Mouse (Mus musculus) midbrain, embryonic 13.5 days (tissue): ENCODE data around the gene Ttll10. TPM values are rescaled to one million over a fixed set of nuclear protein-coding genes. Genes with fewer than 3 reads are reported as not detected.
A peak's percentile ranks its signal among the peaks of the same experiment; 100 is the strongest.

Experiments
- ATAC-seq: fragments of 200-750 bp; cut with Nextera tagmentation; 2 replicates; pipeline ENCODE4 v1.8.0; 2017; ENCODE audit warnings: mild to moderate bottlenecking, moderate TSS enrichment, moderate library complexity
- H3K27ac ChIP-seq: fragments of 300-500 bp; sonication (generic); 2 replicates; pipeline ENCODE4 v1.5.1; 2015; ENCODE audit warnings: inconsistent platforms, mild to moderate bottlenecking, moderate library complexity
- H3K27me3 ChIP-seq: fragments of 300-500 bp; sonication (generic); 2 replicates; pipeline ENCODE4 v1.6.1; 2015; ENCODE audit warnings: mild to moderate bottlenecking, inconsistent platforms
- H3K36me3 ChIP-seq: fragments of 300-500 bp; sonication (generic); 2 replicates; pipeline ENCODE4 v1.6.1; 2015; ENCODE audit warnings: mild to moderate bottlenecking, inconsistent platforms
- H3K4me1 ChIP-seq: fragments of 300-500 bp; sonication (generic); replicated peaks from 2 replicates; pipeline ENCODE4 v1.6.1; 2015; ENCODE audit warnings: inconsistent platforms
- H3K4me2 ChIP-seq: fragments of 300-500 bp; sonication (generic); replicated peaks from 2 replicates; pipeline ENCODE4 v1.6.1; 2015; ENCODE audit warnings: moderate library complexity, mild to moderate bottlenecking, inconsistent platforms
- H3K4me3 ChIP-seq: fragments of 300-500 bp; sonication (generic); replicated peaks from 2 replicates; pipeline ENCODE4 v1.5.1; 2015; ENCODE audit warnings: mild to moderate bottlenecking, inconsistent platforms
- H3K9ac ChIP-seq: fragments of 300-500 bp; sonication (generic); replicated peaks from 2 replicates; pipeline ENCODE4 v1.6.1; 2015; ENCODE audit warnings: mild to moderate bottlenecking, inconsistent platforms
- H3K9me3 ChIP-seq: fragments of 300-500 bp; sonication (generic); 2 replicates; pipeline ENCODE4 v1.6.1; 2016; ENCODE audit warnings: mild to moderate bottlenecking, inconsistent platforms
- WGBS: fragments of 180-500 bp; shearing (Covaris S2); methylation state at CpG from one replicate; pipeline ENCODE4 v1.1.7; 2015; 5-methylcytosine and 5-hydroxymethylcytosine counted together
- polyA plus RNA-seq: library from polyadenylated mRNA; unstranded; fragments of >200 nt; fragmentation: Nextera tagmentation; extraction: Ambion mirVana; gene quantifications from 2 replicates; pipeline ENCODE4 v1.2.1, GENCODE M21; 2015

Gene Ttll10
- polyA plus RNA-seq, 1 experiment from 2014 or later = not detected

- Histone ChIP-seq H3K9ac (no peak overlapping the region), H3K36me3 (no peaks in the 10 kb centered on the region), H3K4me3 (no peak overlapping the region), H3K9me3 (no peaks in the 10 kb centered on the region), H3K4me2 (no peak overlapping the region), H3K4me1 (peaks cover 8% of the 10 kb centered on the region), H3K27ac (peak overlapping the region; percentile 63), H3K27me3 (no peaks in the 10 kb centered on the region)
- WGBS = 2% methylated on average over 4 of the region's 4 CpGs
- 0 out of 2 replicates have a peak, but pooled peaks have one; percentile 40 for ATAC-seq
Measured at GRCm38 (mm10) chr4:156063861-156064509, 4.8 kb upstream of the Ttll10 start.

GRCm38 (mm10) chr4:156059713-156060112 is 499 bp upstream of the Ttll10 start:
- ATAC-seq = no peak
- Histone ChIP-seq H3K9me3 (no peaks in the 10 kb centered on the region), H3K4me1 (peaks cover 8% of the 10 kb centered on the region), H3K4me3 (no peak overlapping the region), H3K4me2 (no peak overlapping the region), H3K9ac (no peak overlapping the region), H3K27ac (no peak overlapping the region), H3K36me3 (no peaks in the 10 kb centered on the region), H3K27me3 (no peaks in the 10 kb centered on the region)
- WGBS = 46% methylated on average over 10 of the region's 10 CpGs

DNA sequence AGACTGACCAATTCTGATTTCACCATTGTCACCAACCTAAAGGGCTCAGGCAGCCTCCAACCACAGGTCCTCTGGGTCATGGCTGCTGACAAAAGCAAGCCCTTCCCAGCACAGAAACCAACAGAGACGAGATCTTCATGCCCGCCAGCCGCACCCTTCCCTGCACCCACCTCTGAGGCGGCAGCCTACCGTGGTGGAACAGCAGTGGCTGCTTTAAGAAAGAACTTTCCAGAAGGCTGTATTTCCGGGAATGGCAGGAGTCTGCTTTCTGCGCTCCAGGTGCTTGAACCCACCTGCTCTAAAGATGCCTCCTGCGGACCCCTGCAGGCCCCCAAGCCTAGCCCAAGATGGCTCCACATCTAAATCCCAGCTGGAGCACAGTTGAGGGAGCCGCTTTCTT is 388 bp downstream of the Ttll10 start:
- H3K27ac ChIP-seq = no peak overlapping the region
- WGBS = 78% methylated on average over 9 of the region's 9 CpGs
- H3K4me1 ChIP-seq = peaks cover 3% of the 10 kb centered on the region
- no peak for ATAC-seq
- H3K36me3 ChIP-seq = no peaks in the 10 kb centered on the region
- no peaks in the 10 kb centered on the region for H3K9me3 ChIP-seq
- no peak overlapping the region for H3K4me2 ChIP-seq
- no peak overlapping the region for H3K4me3 ChIP-seq
- H3K9ac ChIP-seq = no peak overlapping the region
- no peaks in the 10 kb centered on the region for H3K27me3 ChIP-seq

DNA sequence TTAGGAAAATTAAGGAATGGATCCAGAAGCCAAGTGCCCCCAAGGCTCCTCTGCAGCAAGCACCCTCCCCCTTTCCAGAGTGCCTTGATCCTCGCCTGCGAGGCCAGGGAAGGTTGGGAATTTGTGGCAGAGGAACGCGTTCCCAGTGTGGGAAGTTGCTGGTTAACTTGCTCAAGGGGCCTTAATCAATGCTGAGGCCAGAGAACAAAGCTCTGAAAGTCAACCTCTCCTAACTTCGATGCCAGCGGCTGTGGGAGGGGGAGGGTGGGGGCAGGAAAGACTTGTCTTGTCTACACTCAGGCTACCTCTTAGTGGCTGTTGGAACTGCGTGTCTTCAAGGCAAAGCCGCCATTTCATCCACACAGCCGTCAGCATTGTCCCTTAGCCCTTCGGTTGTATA is 1.5 kb downstream of the Ttll10 start:
- no peak overlapping the region for H3K4me2 ChIP-seq
- no peaks in the 10 kb centered on the region for H3K9me3 ChIP-seq
- H3K9ac ChIP-seq = no peak overlapping the region
- no peaks in the 10 kb centered on the region for H3K27me3 ChIP-seq
- no peak for ATAC-seq
- WGBS = 76% methylated on average over 10 of the region's 10 CpGs
- no peak overlapping the region for H3K27ac ChIP-seq
- H3K4me1 ChIP-seq = no peaks in the 10 kb centered on the region
- H3K4me3 ChIP-seq = no peak overlapping the region
- H3K36me3 ChIP-seq = no peaks in the 10 kb centered on the region

GRCm38 (mm10) chr4:156055173-156055572 is 4.0 kb downstream of the Ttll10 start:
- Histone ChIP-seq H3K4me2 (no peak overlapping the region), H3K9me3 (no peaks in the 10 kb centered on the region), H3K27ac (no peak overlapping the region), H3K9ac (no peak overlapping the region), H3K36me3 (no peaks in the 10 kb centered on the region), H3K4me1 (no peaks in the 10 kb centered on the region), H3K4me3 (no peak overlapping the region), H3K27me3 (no peaks in the 10 kb centered on the region)
- 93% methylated on average over 5 of the region's 5 CpGs for WGBS
- no peak for ATAC-seq

DNA sequence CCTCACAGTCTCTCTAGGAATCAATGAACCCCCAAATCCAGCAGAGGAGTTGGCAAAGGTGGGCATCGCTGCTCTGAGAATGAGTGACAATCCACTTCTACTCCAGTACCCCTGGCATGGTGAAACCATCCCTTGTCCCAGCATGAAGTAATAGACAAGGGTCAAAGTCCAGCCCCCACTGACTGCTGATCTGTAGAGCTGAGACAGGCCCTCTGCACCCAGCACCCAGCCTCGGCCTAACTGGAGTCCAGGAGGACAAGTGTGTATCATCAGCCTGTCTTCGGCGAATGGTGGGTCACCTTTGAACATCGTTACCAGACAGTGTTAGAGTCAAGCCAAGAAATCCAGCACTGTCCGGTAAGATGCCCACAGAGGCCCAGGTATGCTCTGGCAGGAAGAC is 4.6 kb downstream of the Ttll10 start:
- Histone ChIP-seq H3K36me3 (no peaks in the 10 kb centered on the region), H3K9ac (no peak overlapping the region), H3K9me3 (no peaks in the 10 kb centered on the region), H3K4me3 (no peak overlapping the region), H3K27me3 (no peaks in the 10 kb centered on the region), H3K27ac (no peak overlapping the region), H3K4me1 (no peaks in the 10 kb centered on the region), H3K4me2 (no peak overlapping the region)
- ATAC-seq = no peak
- 97% methylated on average over 6 of the region's 6 CpGs for WGBS

DNA sequence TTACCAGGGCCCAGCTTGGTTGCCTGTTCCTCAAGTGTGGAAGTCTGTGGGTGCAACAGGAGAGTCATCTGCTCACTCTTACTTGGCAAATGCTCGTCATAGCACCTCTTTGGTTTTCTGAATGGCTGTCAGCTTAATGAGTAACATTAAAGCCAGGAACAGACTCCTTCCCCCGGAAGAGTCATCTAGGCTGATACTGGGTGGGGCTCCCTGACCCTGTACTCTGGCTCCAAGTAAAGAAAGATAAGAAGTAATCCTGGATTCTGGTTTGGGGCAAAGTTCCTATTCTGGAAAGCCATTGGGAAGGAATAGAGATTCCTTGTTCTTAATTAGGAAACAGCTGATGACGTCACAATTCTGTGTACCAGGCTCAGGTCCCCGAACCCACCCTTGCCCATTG is 5.1 kb downstream of the Ttll10 start:
- Histone ChIP-seq H3K27ac (no peak overlapping the region), H3K4me2 (no peak overlapping the region), H3K27me3 (no peaks in the 10 kb centered on the region), H3K9ac (no peak overlapping the region), H3K4me1 (no peaks in the 10 kb centered on the region), H3K36me3 (no peaks in the 10 kb centered on the region), H3K9me3 (no peaks in the 10 kb centered on the region), H3K4me3 (no peak overlapping the region)
- WGBS = 93% methylated on average over 4 of the region's 4 CpGs
- no peak for ATAC-seq

- Histone ChIP-seq H3K4me2 (no peak overlapping the region), H3K27me3 (no peaks in the 10 kb centered on the region), H3K9ac (no peak overlapping the region), H3K36me3 (no peaks in the 10 kb centered on the region), H3K9me3 (no peaks in the 10 kb centered on the region), H3K27ac (no peak overlapping the region), H3K4me3 (no peak overlapping the region), H3K4me1 (no peaks in the 10 kb centered on the region)
- ATAC-seq = no peak
- 83% methylated on average over 4 of the region's 4 CpGs for WGBS
Measured at GRCm38 (mm10) chr4:156053113-156053512, 6.1 kb downstream of the Ttll10 start.

- Histone ChIP-seq H3K9me3 (no peaks in the 10 kb centered on the region), H3K36me3 (no peaks in the 10 kb centered on the region), H3K27ac (no peak overlapping the region), H3K4me1 (no peaks in the 10 kb centered on the region), H3K4me3 (no peak overlapping the region), H3K27me3 (no peaks in the 10 kb centered on the region), H3K9ac (no peak overlapping the region), H3K4me2 (no peak overlapping the region)
- WGBS = 80% methylated on average over 6 of the region's 6 CpGs
- no peak for ATAC-seq
Measured at GRCm38 (mm10) chr4:156050391-156050980, 8.7 kb downstream of the Ttll10 start.

DNA sequence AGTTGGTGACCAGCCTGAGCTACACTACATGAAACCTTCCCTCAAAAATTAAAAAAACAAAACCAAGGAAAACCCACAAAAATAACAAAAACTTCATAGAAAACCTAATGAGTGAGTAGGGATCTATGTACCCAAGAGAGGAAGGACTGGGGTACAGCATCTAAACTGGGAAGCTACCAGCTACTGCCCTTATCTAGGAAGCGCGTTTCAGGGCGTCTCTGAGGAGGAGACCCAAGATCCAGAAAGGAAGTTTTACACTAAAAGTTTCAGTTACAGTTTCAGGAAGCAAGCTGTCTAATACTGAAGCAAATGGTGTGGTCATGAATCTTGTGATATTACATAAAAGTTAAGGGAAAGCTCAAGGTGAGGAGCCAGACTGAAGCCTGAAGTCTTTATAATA is 9.4 kb downstream of the Ttll10 start:
- WGBS = 83% methylated on average over 3 of the region's 3 CpGs
- no peak overlapping the region for H3K27ac ChIP-seq
- H3K36me3 ChIP-seq = no peaks in the 10 kb centered on the region
- H3K4me3 ChIP-seq = no peak overlapping the region
- no peak for ATAC-seq
- no peaks in the 10 kb centered on the region for H3K9me3 ChIP-seq
- H3K27me3 ChIP-seq = no peaks in the 10 kb centered on the region
- no peaks in the 10 kb centered on the region for H3K4me1 ChIP-seq
- H3K4me2 ChIP-seq = no peak overlapping the region
- H3K9ac ChIP-seq = no peak overlapping the region

DNA sequence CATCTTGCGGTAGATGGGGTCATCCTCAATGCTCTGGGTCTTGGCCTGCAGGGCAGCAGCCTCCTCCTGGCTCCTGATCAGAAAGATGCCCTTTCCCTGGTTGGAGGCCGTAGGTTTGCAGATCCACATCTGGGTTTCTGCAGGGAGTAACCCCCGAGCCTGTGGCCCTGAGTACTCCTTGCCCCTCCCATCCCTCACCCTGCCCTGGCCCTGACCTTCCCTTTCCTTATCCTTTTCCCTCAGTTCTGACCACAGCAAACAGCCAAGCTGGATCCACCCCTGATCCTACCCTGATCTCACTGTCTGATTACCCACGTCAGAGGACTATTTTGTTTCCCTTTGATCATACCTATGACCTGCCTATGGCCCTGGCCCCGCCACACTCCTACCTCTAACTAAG is 14.5 kb downstream of the Ttll10 start:
- no peaks in the 10 kb centered on the region for H3K4me1 ChIP-seq
- no peak overlapping the region for H3K4me3 ChIP-seq
- H3K9me3 ChIP-seq = no peaks in the 10 kb centered on the region
- H3K9ac ChIP-seq = no peak overlapping the region
- no peak overlapping the region for H3K4me2 ChIP-seq
- no peak for ATAC-seq
- no peaks in the 10 kb centered on the region for H3K36me3 ChIP-seq
- no peaks in the 10 kb centered on the region for H3K27me3 ChIP-seq
- 75% methylated on average over 5 of the region's 5 CpGs for WGBS
- H3K27ac ChIP-seq = no peak overlapping the region

- H3K27me3 ChIP-seq = peaks cover 29% of the 10 kb centered on the region
- no peaks in the 10 kb centered on the region for H3K36me3 ChIP-seq
- peak overlapping the region; percentile 16 for H3K4me3 ChIP-seq
- peak overlapping the region; percentile 34 for H3K4me2 ChIP-seq
- no peaks in the 10 kb centered on the region for H3K9me3 ChIP-seq
- H3K9ac ChIP-seq = peak overlapping the region; percentile 7; the same call in 1 of the 2 replicates
- WGBS = 2% methylated on average over 25 of the region's 25 CpGs
- no peak for ATAC-seq
- no peak overlapping the region for H3K27ac ChIP-seq
- H3K4me1 ChIP-seq = peaks cover 33% of the 10 kb centered on the region
Measured at GRCm38 (mm10) chr4:156034901-156035300, 24.3 kb downstream of the Ttll10 start.

- peaks cover 3% of the 10 kb centered on the region; the same call in 1 of the 2 replicates for H3K36me3 ChIP-seq
- H3K27me3 ChIP-seq = peaks cover 29% of the 10 kb centered on the region
- H3K9ac ChIP-seq = no peak overlapping the region; the same call in 1 of the 2 replicates
- no peaks in the 10 kb centered on the region for H3K9me3 ChIP-seq
- peak overlapping the region; percentile 16; the same call in 1 of the 2 replicates for H3K4me3 ChIP-seq
- peaks cover 33% of the 10 kb centered on the region for H3K4me1 ChIP-seq
- no peak for ATAC-seq
- H3K27ac ChIP-seq = no peak overlapping the region
- peak overlapping the region; percentile 34; the same call in 1 of the 2 replicates for H3K4me2 ChIP-seq
- 55% methylated on average over 4 of the region's 4 CpGs for WGBS
Measured at GRCm38 (mm10) chr4:156034301-156034700, 24.9 kb downstream of the Ttll10 start.
